Comparison of ENCODE assay signal across 18 mouse cellular contexts in genomic region chr7:27218586-27218985, GRCm38 (mm10). TPM values are rescaled to one million over a fixed set of nuclear protein-coding genes. Genes with fewer than 3 reads are reported as not detected.
A peak's percentile ranks its signal among the peaks of the same experiment; 100 is the strongest.
DNase-seq lines count a peak whose midpoint lies in the region; ATAC-seq lines count a peak whose summit lies in the region.
"Had no signal": no experiment of that assay in that cellular context is flagged by ENCODE, and none has a peak within 500 bp of the region (broad histone marks: within the 10 kb centered on the region; RNA-seq: fewer than 3 reads in every experiment).

No protein-coding gene starts in this region.

- no peak for ATAC-seq in inflammation-experienced regulatory T-cells, adult 6 months
- ATAC-seq: forebrain, embryonic 16.5 days; liver, embryonic 12.5 days had no signal

- peak; percentile 34 for DNase-seq in adrenal gland, postnatal 10 days
- DNase-seq in adrenal gland, adult 8-10 months: no peak
- DNase-seq in 3T3-L1 (ENCODE audit: low read depth, low spot score): peak; percentile 83
- DNase-seq in cerebellum, adult 18-20 months: peak; percentile 67 to 78
- DNase-seq in cerebellum, postnatal 25 days: peak; percentile 76 to 80
- no peak for DNase-seq in layer of hippocampus, adult 11-12 months (ENCODE audit: low spot score)
- no peak for DNase-seq in right cerebral cortex, postnatal 36 days (ENCODE audit: low spot score in 2 of 2)
- DNase-seq: gastrocnemius, postnatal 25 days; kidney, adult 18-20 months; kidney, postnatal 10 days; lung, adult 2 months; lung, postnatal 4 days; right cerebral cortex, postnatal 4 days; thymus, adult 2 months had no signal

RNA-seq across cellular contexts. Expression of gene Itpkc, which starts 9.9 kb away (rescaled TPM):
- total RNA-seq in adrenal gland, postnatal 10 days (2021): 10 to 100 TPM in 1 of 2 experiments, 1 to 10 TPM in 1; 9.6 to 10.5 TPM
- total RNA-seq in adrenal gland, adult 8-10 months (2022): 10 to 100 TPM; 15.5 to 17.2 (median 16.2) TPM
- under 1 TPM; 0.49 to 0.83 (median 0.58) TPM for polyA plus RNA-seq in inflammation-experienced regulatory T-cells, adult 6 months (2017; shearing (Covaris generic))

RNA-seq across cellular contexts. Expression of gene Coq8b, which starts 14.2 kb away (rescaled TPM):
- 10 to 100 TPM; 33.1 to 36.8 TPM for total RNA-seq in adrenal gland, postnatal 10 days (2021)
- 10 to 100 TPM; 42.5 to 85.7 (median 61.0) TPM for total RNA-seq in adrenal gland, adult 8-10 months (2022)
- 10 to 100 TPM in 2 of 3 experiments, 1 to 10 TPM in 1; 9.5 to 14.0 (median 10.9) TPM for polyA plus RNA-seq in inflammation-experienced regulatory T-cells, adult 6 months (2017; shearing (Covaris generic))

RNA-seq across cellular contexts. Expression of gene Snrpa, which starts 22.5 kb away (rescaled TPM):
- 10 to 100 TPM; 59.6 to 66.9 TPM for total RNA-seq in adrenal gland, postnatal 10 days (2021)
- total RNA-seq in adrenal gland, adult 8-10 months (2022): 10 to 100 TPM; 77.5 to 97.0 (median 85.2) TPM
- 10 to 100 TPM; 63.4 to 96.0 (median 77.8) TPM for polyA plus RNA-seq in inflammation-experienced regulatory T-cells, adult 6 months (2017; shearing (Covaris generic))

RNA-seq across cellular contexts. Expression of gene BC024978, which starts 23.0 kb away (rescaled TPM):
- total RNA-seq in adrenal gland, postnatal 10 days (2021): 10 to 100 TPM; 16.1 to 18.1 TPM
- total RNA-seq in adrenal gland, adult 8-10 months (2022): 10 to 100 TPM; 24.7 to 29.3 (median 27.4) TPM
- polyA plus RNA-seq in inflammation-experienced regulatory T-cells, adult 6 months (2017; shearing (Covaris generic)): 1 to 10 TPM; 2.2 to 5.9 (median 5.2) TPM

RNA-seq across cellular contexts. Expression of gene Mia, which starts 37.6 kb away (rescaled TPM):
- total RNA-seq in adrenal gland, postnatal 10 days (2021): under 1 TPM in 1 of 2 experiments, not detected in 1; 0.69 TPM
- under 1 TPM in 2 of 4 experiments, not detected in 2; 0.32 to 0.64 TPM for total RNA-seq in adrenal gland, adult 8-10 months (2022)
- polyA plus RNA-seq in inflammation-experienced regulatory T-cells, adult 6 months (2017; shearing (Covaris generic)): not detected
- total RNA-seq: gastrocnemius, postnatal 25 days had no signal
- polyA plus RNA-seq: erythroblast, embryonic 14.5 days had no signal

Comparison
In these comparisons a context has a peak if more than half of its experiments do, and no peak if none do; other contexts are left out.
1. DNase-seq: peak in adrenal gland, postnatal 10 days (single experiment), 3T3-L1 (single experiment), cerebellum, adult 18-20 months (2 of 2) and cerebellum, postnatal 25 days (2 of 2); none in adrenal gland, adult 8-10 months (single experiment), layer of hippocampus, adult 11-12 months (single experiment) and right cerebral cortex, postnatal 36 days (0 of 2).